Mouse (Mus musculus) embryonic fibroblast, embryonic 13.5 days (primary cell): Measurements from ENCODE around the gene Cenpf.

Source experiments
- CTCF ChIP-seq: IDR thresholded peaks from 2 replicates; pipeline ENCODE4 v1.5.1; 2011; ENCODE audit warnings: mild to moderate bottlenecking, control low read depth, low read length, moderate library complexity, borderline replicate concordance; ENCODE audit not compliant: insufficient read depth
- POLR2A ChIP-seq: IDR thresholded peaks from 2 replicates; pipeline ENCODE4 v1.6.1; 2011; ENCODE audit warnings: low read depth, mild to moderate bottlenecking, control low read depth, low read length, moderate library complexity

GRCm38 (mm10) chr1:189664873-189665144, 23.1 kb downstream of the Cenpf start:
- TF ChIP-seq POLR2A, result no peak
- no peak for TF ChIP-seq CTCF
